Mouse (Mus musculus) frontal cortex, adult (tissue): ENCODE data around the gene Nptn.

Experiments
- ATAC-seq: cut with Nextera tagmentation; 2 replicates; pipeline ENCODE4 v1.9.2; 2017; ENCODE audit warnings: mild to moderate bottlenecking, moderate library complexity, mixed read lengths; ENCODE audit not compliant: low TSS enrichment

Nptn gene

GRCm38 (mm10) chr9:58656396-58656795 lies 74.4 kb downstream of the Nptn start:
- no peak for ATAC-seq

- ATAC-seq = no peak
Observed at GRCm38 (mm10) chr9:58656824-58657223, 74.8 kb downstream of the Nptn start.

GRCm38 (mm10) chr9:58657735-58658512 lies 75.9 kb downstream of the Nptn start:
- ATAC-seq = no peak

- no peak for ATAC-seq
Observed at GRCm38 (mm10) chr9:58658596-58659309, 76.7 kb downstream of the Nptn start.

GRCm38 (mm10) chr9:58659331-58659730 lies 77.3 kb downstream of the Nptn start:
- ATAC-seq = no peak

GRCm38 (mm10) chr9:58659989-58660388 lies 77.9 kb downstream of the Nptn start:
- ATAC-seq = no peak

- ATAC-seq = no peak
Observed at GRCm38 (mm10) chr9:58660673-58661072, 78.6 kb downstream of the Nptn start.

- ATAC-seq = no peak
Observed at GRCm38 (mm10) chr9:58662007-58662406, 80.0 kb downstream of the Nptn start.

- no peak for ATAC-seq
Observed at GRCm38 (mm10) chr9:58662791-58663190, 80.8 kb downstream of the Nptn start.

GRCm38 (mm10) chr9:58665492-58665891 lies 83.5 kb downstream of the Nptn start:
- no peak for ATAC-seq

- ATAC-seq = no peak
Observed at GRCm38 (mm10) chr9:58666191-58666590, 84.2 kb downstream of the Nptn start.

GRCm38 (mm10) chr9:58667244-58667643 lies 85.2 kb downstream of the Nptn start:
- ATAC-seq = no peak

GRCm38 (mm10) chr9:58668171-58668570 lies 86.1 kb downstream of the Nptn start:
- no peak for ATAC-seq

- peak; percentile 41; the same call in 1 of the 2 replicates for ATAC-seq
Observed at GRCm38 (mm10) chr9:58669071-58669470, 87.0 kb downstream of the Nptn start.

GRCm38 (mm10) chr9:58669819-58670218 lies 87.8 kb downstream of the Nptn start:
- no peak for ATAC-seq

GRCm38 (mm10) chr9:58672474-58672873 lies 90.4 kb downstream of the Nptn start:
- no peak for ATAC-seq

- no peak for ATAC-seq
Observed at GRCm38 (mm10) chr9:58674736-58675135, 92.7 kb downstream of the Nptn start.

- no peak for ATAC-seq
Observed at GRCm38 (mm10) chr9:58675371-58675770, 93.3 kb downstream of the Nptn start.

GRCm38 (mm10) chr9:58681411-58681810 lies 99.4 kb downstream of the Nptn start:
- ATAC-seq = no peak

- peak; percentile 69; the same call in 1 of the 2 replicates for ATAC-seq
Observed at GRCm38 (mm10) chr9:58682106-58682505, 100.1 kb downstream of the Nptn start.

- no peak for ATAC-seq
Observed at GRCm38 (mm10) chr9:58683372-58683771, 101.3 kb downstream of the Nptn start.

- ATAC-seq = no peak
Observed at GRCm38 (mm10) chr9:58685290-58685689, 103.2 kb downstream of the Nptn start.

- no peak for ATAC-seq
Observed at GRCm38 (mm10) chr9:58688076-58688475, 106.0 kb downstream of the Nptn start.
